Mouse (Mus musculus) CD4-positive helper T cell, adult 2 months (primary cell): ENCODE measurements at regions not wholly inside any gene's neighbourhood (a gene's known extent, or its start where the extent isn't known, plus 50 kb on each side); places are given as distances from the start of the nearest gene placed in this dataset.

Source experiments
- DNase-seq: peaks from one replicate; pipeline ENCODE4 v3.0.0-alpha.2; 2012; ENCODE audit warnings: low read depth, missing footprints, low spot score

GRCm38 (mm10) chr9:92045472-92045905 is 147.2 kb upstream of the Plscr5 start:
- no peak for DNase-seq

DNA sequence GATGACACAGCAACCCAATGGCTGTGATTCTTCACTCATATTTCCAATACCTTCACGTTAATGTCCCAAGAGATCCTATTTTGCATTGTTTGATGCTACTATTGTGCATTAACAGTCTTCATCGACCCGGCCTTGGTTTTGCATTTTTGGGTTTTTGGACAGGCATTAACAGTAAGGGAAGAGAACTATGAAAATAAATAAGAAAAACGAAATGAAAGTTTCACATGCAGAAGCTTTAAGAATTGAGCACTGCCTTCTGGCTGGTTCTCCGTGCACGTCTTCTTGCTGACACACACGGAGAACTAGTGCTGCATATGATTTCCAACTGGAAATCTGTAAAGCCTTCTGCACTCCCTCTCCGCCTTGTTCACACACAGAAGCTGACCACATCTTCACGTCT is 148.6 kb upstream of the Plscr5 start:
- DNase-seq = no peak

GRCm38 (mm10) chr9:92016521-92016920 is 176.2 kb upstream of the Plscr5 start:
- no peak for DNase-seq

- no peak for DNase-seq
Measured at GRCm38 (mm10) chr9:92015923-92016322, 176.8 kb upstream of the Plscr5 start.

DNA sequence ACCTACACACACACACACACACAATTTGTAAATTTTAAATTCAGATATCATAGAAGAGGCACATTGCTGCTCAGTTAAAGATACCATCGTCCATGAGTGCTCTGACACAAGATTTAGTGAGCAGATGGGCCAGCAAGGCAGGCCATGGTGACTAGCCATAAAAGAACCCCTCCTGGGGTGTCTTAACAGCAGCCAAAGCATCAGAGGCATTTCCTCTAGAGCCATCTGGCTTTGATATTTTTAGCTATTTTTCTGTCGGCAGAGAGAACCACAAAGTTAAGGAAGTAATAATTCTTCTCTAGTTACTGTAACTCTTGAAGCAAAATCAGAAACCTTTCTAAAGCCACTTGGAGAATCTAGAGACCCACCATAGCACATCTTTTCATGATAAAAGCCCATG is 204.5 kb upstream of the Plscr5 start:
- no peak for DNase-seq

DNA sequence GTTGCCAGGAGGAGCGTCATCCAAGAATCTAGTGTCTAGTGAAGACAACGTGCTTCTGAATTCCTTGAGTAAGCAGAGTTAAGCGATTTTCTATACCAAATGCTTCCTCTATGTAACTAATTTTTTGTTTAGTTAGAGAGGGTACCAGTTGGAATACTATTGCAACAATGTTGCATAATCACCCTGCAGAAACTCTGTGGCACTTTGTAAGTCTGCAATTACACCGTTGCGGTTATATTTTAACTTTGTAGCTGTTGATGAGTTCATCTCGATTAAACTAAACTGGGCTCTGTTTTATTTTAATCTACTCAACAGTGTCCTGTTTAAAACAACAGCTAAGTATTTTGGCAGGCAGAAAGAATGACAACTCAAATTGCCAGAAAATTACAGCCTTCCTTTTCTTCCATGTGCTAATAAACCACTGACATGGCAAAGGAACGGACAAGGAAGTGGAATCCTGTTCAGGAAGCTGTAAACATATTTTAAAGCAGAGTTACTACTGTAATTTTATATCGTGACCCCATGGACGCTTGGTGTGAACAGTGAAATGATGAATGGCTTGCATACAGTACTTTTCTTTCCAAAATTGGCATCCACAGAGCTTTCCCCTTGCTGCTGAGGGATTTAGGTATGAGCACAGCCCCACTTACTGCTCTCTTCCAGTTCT is 210.6 kb upstream of the Plscr5 start:
- no peak for DNase-seq

DNA sequence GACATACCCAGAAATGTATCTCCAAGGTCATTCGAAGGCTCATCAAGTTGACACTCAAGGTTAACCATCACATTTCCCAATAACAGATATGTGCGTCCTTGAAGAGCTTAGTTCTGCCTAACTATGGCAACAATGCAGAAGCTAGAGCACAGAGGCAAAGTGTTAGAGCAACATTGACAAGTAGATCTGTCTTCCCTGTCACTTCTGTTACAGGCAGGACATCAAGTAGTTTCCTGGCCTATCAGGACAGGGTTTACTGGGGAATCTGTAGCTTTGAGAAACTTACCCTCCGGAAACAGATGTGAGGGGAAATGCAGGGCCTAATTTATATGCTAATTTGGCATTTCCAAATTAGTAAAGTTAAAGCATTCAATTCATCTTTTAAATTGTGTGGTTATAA is 211.2 kb upstream of the Plscr5 start:
- no peak for DNase-seq

DNA sequence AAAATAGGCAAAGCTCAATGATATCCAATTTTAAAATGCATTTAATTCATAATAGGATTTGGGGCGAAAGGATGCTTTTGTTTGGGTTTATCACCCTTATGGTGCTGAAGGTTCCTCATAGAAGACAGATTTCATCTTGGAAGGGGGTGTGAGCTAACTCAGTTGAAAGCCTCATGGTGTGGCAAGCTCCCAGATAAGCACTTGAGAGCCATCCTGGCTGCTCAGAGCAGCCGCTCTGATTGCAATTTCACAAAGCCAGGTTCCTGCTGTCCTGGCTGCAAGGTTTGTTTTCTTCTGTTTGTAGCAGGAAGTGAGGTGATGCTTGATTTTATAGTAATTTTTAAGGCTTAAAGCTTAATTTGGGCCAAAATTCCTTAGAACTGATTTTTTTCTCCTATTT is 228.7 kb upstream of the Plscr5 start:
- DNase-seq = no peak

GRCm38 (mm10) chr9:91962726-91963125 is 230.0 kb upstream of the Plscr5 start:
- no peak for DNase-seq

GRCm38 (mm10) chr9:91961666-91962065 is 231.1 kb upstream of the Plscr5 start:
- DNase-seq = no peak

DNA sequence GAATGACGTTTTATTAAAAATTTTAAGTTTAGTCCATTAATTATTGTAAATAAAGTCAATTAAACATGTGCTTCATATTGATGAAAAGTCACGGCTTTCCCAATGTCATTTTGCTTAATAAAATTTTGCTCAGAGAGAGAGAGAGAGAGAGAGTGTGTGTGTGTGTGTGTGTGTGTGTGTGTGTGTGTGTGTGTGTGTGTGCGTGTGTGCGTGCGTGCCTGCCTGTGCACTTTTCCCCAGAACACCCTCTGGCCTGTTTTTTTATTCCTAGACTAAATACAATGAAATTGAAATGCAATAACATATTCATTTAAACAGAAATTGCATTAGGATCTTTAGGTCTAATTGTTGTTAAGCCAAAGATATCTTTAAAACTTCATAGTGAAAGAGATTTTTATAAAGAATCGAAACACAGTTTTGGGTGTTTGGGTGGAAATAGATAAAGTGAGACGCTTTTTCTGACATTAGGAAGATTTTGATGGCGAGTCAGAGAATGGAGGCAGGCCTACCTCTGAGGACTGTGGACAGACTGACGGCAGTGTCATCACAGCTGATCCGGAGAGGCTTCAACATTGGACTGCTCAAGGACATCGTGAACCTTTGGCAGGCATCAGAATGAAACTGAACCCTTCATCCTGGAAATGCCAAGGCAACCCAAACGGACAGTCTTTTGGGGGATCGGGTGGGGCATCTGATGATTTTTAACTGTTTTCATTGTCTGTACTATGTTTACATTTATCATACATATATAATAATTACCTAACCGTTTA is 232.0 kb upstream of the Plscr5 start:
- DNase-seq = no peak

DNA sequence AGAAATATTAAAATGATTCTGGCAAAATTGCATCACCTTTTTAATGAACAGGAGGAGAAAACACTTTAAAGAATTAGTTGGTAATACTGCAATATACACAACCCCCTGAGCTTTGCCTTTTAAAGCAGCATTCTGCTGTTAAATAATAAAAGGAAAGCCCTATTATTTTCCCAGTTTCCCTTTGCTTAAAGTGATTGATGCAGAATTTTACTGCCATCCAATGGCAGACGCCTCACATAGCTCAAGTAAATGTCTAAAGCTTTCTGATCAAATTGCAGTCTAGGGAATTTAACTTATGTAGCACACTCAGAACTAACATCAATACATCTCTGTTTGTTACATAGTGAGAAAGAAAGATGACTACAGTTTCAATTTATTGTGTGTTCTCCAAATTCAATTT is 233.1 kb upstream of the Plscr5 start:
- DNase-seq = no peak

DNA sequence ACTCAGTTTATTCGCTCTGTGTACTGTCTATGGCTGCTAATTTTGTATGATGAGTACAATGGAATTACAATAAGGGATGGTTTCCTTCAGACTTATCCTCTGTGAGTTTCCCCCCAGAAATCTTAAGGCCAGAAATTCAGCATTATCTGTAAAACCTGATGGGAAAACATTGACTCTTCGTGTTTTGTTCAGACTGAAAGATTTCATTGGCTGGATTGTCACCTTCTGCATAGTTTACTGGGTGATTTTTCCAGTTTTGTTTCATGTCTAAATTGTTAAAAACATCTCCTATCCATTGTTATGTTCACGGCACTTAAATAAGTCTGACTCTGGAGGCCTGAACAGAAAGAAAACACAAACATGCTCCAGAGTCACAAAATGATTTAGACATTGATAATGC is 233.7 kb upstream of the Plscr5 start:
- no peak for DNase-seq

- DNase-seq = no peak
Measured at GRCm38 (mm10) chr9:91958421-91958820, 234.3 kb upstream of the Plscr5 start.

DNA sequence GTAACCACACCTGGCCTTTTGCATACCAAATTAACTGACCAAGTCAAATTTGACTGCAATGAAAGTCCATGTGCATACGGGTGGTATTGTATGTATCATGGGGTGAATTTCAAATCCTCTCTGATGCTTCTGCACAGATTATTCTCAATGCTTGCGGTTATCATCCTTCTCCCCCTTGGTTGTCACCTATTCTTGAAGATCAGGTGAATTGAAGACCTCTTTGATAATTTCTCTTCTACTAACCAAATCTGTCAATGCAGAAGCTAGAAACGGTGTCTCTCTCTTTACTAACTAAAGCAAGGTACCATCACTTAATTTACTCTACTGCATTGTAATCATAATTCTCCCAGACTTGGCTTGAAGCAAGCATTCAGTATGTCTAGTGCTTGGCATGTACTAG is 235.7 kb upstream of the Plscr5 start:
- DNase-seq = no peak

DNA sequence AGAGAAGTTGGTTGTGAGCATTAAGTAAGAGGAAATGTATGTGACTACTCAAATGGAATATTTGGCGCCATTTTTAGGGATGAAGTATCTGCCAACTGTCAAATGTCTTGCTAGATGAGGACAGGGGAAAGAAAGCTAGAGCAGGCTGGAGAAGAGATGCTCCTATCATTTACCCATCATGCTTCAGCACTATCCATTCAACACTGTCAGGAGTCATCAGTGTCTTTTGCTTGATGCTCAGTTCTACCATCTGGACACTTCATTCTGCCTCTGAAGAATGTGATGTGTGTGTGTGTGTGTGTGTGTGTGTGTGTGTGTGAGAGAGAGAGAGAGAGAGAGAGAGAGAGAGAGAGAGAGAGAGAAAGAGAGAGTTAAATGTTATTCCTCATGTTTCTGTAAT is 244.0 kb upstream of the Plscr5 start:
- no peak for DNase-seq

GRCm38 (mm10) chr9:91942001-91942400 is 250.7 kb upstream of the Plscr5 start:
- DNase-seq = no peak

- DNase-seq = no peak
Measured at GRCm38 (mm10) chr9:91938729-91939128, 254.0 kb upstream of the Plscr5 start.

DNA sequence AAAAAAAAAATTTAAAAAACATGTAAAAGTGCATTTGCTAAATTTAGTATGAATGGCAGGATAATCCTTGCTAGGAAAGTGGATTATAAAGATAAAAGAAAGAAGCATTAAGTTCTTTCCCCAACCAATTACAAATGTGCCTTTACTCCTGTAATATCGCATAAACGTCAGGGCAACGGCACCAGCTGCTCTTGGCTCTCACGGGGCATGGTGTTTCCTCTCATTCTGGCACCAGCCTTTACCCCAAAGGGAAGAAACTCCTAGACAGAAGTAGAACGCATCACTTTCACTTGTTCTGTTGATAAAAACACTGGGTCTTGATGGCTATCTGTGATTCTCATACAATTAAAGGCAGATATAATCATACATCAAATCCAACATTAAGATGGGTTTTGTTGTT is 288.7 kb upstream of the Plscr5 start:
- DNase-seq = no peak

GRCm38 (mm10) chr9:91900956-91901355 is 291.8 kb upstream of the Plscr5 start:
- no peak for DNase-seq

- no peak for DNase-seq
Measured at GRCm38 (mm10) chr9:91876823-91877222, 315.9 kb upstream of the Plscr5 start.

GRCm38 (mm10) chr9:91831556-91831955 is 361.2 kb upstream of the Plscr5 start:
- no peak for DNase-seq

DNA sequence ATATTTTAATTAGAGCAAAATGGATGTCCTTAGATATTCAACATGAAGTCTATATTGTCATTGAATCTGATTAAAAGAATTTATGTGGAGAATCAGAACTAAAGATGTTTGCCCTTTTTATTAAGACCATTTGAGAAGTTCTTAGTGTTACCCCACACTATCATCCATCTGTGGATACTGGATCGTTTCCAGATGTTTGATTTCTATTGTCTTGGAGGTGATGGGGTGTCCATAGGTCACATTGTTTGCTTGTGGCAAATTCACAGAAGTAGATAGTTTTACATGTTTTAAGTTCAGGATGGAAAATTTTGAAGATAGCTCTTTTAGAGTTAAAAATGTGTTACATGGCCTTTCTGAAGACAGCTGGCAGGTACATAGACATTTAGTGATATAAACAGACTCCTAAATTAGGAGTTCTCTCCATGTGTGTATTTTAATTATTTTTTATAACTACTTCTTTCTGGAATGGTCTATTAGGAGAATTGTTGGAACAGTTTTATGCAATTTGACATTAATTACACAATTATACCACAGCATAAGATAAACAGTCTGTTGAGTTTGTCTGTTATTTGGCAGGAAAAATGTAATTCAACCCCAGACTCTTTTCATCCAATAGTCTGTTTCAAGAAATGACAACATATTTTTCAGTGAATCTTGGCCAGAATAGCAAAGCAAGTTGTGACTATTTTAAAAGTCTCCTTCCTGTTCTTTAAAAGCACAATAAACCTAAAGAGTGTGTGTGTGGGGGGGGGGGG is 368.8 kb upstream of the Plscr5 start:
- no peak for DNase-seq
